Mouse (Mus musculus) forebrain, embryonic 10.5 days (tissue): ENCODE results near the gene Orm3. TPM values are rescaled to one million over a fixed set of nuclear protein-coding genes. Genes with fewer than 3 reads are reported as not detected.
"Not testable (repeated sequence)": the region's sequence is repeated elsewhere in the genome, so short reads cannot be mapped to it uniquely, and the experiment has no call there.

Experiments
- DNase-seq: peaks from one replicate; pipeline ENCODE4 v3.0.0-alpha.2; 2017; ENCODE audit warnings: low spot score; ENCODE audit errors: extremely low spot score
- H3K27ac ChIP-seq: fragments of 300-500 bp; sonication (generic); 2 replicates; pipeline ENCODE4 v1.5.1; 2016; ENCODE audit warnings: mild to moderate bottlenecking
- H3K27me3 ChIP-seq: fragments of 300-500 bp; sonication (generic); 2 replicates; pipeline ENCODE4 v1.6.1; 2016; ENCODE audit warnings: mild to moderate bottlenecking; ENCODE audit not compliant: poor library complexity, severe bottlenecking
- H3K36me3 ChIP-seq: fragments of 300-500 bp; sonication (generic); replicated peaks from 2 replicates; pipeline ENCODE4 v1.6.1; 2016; ENCODE audit warnings: mild to moderate bottlenecking, moderate library complexity
- H3K4me1 ChIP-seq: fragments of 300-500 bp; sonication (generic); 2 replicates; pipeline ENCODE4 v1.6.1; 2016
- H3K4me3 ChIP-seq: fragments of 300-500 bp; sonication (generic); 2 replicates; pipeline ENCODE4 v1.5.1; 2016; ENCODE audit warnings: mild to moderate bottlenecking, moderate library complexity
- H3K9me3 ChIP-seq: fragments of 300-500 bp; sonication (generic); 2 replicates; pipeline ENCODE4 v1.6.1; 2016; ENCODE audit warnings: mild to moderate bottlenecking, moderate library complexity
- WGBS: fragments of 180-500 bp; shearing (Covaris S2); methylation state at CpG from one replicate; pipeline ENCODE4 v1.1.7; 2016; 5-methylcytosine and 5-hydroxymethylcytosine counted together
- polyA plus RNA-seq: library from polyadenylated mRNA; unstranded; fragments of >200 nt; fragmentation: Nextera tagmentation; extraction: Ambion mirVana; gene quantifications from 2 replicates; pipeline ENCODE4 v1.2.1, GENCODE M21; 2016

Orm3 gene
- not detected in 2 replicates for polyA plus RNA-seq

DNA sequence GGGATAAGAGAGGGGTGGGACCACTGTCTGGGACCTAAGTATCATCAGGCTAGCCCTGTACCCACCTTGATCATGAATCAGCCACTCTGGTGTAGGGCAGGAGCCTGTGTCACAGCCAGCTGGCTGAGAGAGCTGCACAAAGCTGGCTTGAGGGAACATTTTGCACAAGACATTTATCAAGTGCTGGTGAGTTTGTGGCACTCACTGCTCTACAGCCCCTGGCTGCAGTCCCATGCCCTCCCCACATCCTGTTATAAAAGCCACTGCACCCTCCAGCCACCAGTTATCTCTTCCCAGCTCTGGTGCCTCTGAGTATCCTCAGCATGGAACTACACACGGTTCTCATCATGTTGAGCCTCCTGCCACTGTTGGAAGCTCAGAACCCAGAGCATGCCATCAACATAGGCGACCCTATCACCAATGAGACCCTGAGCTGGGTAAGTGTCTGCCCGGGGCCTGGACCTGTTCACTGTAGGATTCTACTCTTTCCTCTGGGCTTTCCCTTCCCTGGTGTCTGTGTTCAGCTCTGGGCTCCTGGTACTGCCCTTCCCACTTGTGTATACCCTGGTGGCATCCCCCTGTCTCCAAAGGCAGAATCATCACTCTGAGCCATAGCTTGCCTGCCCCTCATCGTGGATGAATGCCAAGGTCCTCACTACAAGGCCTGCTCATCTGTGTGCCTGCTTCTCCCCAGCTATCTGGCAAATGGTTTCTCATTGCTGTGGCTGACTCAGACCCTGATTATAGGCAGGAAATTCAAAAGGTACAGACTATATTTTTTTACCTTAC lies at the start of gene Orm3:
TSS of gene Orm3 (plus strand) at position 286 of the 789 bp plus-strand sequence.
- Histone ChIP-seq H3K27ac (no peak within 1 kb of the TSS), H3K27me3 (no peaks in the 10 kb centered on the region), H3K36me3 (no peaks in the 10 kb centered on the region), H3K4me3 (no peak within 1 kb of the TSS), H3K4me1 (no peaks in the 10 kb centered on the region), H3K9me3 (no peaks in the 10 kb centered on the region)
- no peak for DNase-seq
- WGBS, result 79% methylated on average over 4 of the region's 4 CpGs

DNA sequence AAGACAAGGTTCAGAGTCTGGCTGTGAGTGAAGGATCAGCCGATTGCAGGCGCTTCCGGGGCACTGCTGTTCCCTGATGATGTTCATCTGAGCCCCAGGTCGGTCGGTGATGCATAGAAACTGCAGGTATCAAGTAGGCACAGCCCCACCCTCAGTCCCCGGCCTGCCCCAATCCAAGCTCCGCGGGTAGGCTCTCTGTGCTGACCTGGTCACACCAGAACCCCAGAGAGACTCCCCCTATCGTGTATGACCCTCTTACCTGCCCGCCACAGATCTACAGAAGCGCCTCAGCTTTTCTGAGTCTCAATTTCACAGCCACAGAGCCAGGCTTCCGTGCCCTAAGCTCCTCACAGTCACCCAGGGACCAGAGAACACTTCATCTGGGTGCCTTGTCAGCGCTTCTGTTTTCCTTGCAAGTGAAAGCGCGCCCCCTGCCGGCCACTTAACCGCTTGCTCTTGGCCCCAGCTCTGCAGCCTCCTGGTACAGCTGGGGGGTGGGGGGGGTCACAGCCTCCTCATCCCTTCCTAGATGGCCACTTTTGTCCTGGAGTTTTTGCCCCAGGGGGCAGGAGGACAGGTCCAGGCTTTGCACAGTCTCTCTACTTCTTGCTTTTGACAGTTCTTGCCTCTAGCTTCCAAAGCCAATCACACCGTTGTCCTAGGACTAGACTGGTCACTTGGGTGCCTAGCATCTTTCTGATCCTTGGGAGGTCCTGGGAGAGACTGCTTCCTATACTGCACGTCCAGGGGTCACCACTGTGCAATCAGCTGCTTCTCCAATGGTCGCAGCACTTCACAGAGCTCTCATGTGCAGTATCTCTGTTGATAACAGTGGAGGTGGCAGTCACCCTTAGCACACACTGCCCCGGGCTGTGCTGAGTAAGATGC lies 48.5 kb upstream of the Orm3 start:
- Histone ChIP-seq H3K36me3 (no peaks in the 10 kb centered on the region), H3K4me1 (peaks cover 2% of the 10 kb centered on the region; the same call in 1 of the 2 replicates), H3K9me3 (no peaks in the 10 kb centered on the region), H3K27me3 (no peaks in the 10 kb centered on the region), H3K4me3 (no peak overlapping the region), H3K27ac (no peak overlapping the region)
- DNase-seq, result peak; percentile 83
- WGBS, result 31% methylated on average over 21 of the region's 21 CpGs

DNA sequence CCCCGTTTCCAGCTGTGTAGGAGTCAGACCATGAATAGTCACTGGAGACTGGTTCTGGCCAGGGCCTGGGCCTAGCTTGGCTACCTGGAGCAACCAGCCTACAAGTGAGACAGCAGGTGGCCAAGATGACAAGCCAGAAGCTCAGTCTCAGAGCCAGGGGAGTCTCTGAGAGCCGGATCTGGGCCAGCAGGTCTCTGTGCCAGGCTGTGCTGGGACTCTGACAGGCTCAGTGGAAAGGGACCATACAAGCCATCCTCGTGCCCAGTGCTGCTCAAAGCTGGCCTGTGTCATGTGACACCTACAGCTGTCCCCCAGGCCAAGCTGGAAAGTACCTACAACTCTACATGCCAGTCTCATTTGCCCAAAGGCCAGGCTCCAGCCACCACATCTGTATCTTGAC lies 47.6 kb upstream of the Orm3 start:
- 78% methylated on average over 3 of the region's 3 CpGs for WGBS

DNA sequence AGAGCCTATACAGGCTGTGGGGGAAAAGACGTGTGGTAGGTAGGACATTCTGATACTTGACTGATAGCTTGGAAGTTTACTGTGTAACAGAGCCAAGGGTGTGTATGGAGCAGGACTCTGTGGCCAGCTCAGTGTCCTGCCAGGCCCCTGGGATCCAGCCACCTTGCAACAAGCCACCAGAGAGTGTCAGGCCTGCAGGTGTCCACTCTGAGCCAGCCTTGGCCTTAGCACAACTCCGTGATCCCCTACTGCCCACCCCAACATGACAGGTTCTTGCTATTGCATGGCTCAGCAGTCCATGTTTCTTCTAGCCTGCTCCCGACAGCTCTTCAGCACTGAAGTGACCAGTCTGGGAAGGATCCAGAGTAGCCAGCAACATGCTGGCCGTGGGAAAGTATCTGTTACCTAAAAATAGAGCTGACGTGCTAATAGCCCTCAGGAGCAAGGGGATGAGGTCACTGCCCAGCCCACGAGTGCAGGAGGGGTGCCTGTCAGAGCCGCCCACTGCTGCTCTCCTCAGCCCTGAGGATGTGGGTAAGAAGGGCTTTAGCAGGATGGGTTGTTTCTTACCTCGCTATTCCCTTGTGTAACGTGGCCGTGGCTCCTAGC lies 45.6 kb upstream of the Orm3 start:
- no peak overlapping the region for H3K4me3 ChIP-seq
- H3K27ac ChIP-seq, result no peak overlapping the region
- 75% methylated on average over 10 of the region's 10 CpGs for WGBS
- no peaks in the 10 kb centered on the region for H3K36me3 ChIP-seq
- no peak for DNase-seq
- H3K4me1 ChIP-seq, result peaks cover 2% of the 10 kb centered on the region; the same call in 1 of the 2 replicates
- no peaks in the 10 kb centered on the region for H3K9me3 ChIP-seq
- no peaks in the 10 kb centered on the region for H3K27me3 ChIP-seq

More for the DNA sequence above, 47.6 kb upstream of the Orm3 start:
- H3K36me3 ChIP-seq, result no peaks in the 10 kb centered on the region
- no peaks in the 10 kb centered on the region for H3K9me3 ChIP-seq
- DNase-seq, result no peak
- peaks cover 2% of the 10 kb centered on the region; the same call in 1 of the 2 replicates for H3K4me1 ChIP-seq
- H3K27ac ChIP-seq, result no peak overlapping the region
- H3K4me3 ChIP-seq, result no peak overlapping the region
- H3K27me3 ChIP-seq, result no peaks in the 10 kb centered on the region

DNA sequence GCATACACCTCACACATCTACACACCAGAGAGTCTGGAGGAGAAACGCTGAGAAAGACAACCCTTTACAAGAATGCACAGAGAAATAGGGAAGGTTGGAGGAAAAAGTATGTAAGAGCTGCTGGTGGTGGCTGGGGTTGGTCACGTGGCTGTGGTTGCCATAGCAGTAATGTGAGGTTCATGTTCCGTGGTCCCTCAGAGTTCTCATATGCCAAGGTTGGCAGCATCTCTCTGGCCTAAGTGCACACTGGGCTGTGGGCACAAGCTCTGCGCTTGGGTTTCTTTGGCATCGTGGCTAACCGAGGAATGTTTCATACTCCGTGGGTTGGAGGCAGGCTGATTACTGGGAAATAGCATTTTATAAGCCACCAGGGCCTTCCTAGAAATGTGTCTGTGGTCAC lies 44.5 kb upstream of the Orm3 start:
- Histone ChIP-seq H3K4me1 (peaks cover 2% of the 10 kb centered on the region; the same call in 1 of the 2 replicates), H3K27me3 (no peaks in the 10 kb centered on the region), H3K4me3 (no peak overlapping the region), H3K9me3 (no peaks in the 10 kb centered on the region), H3K27ac (no peak overlapping the region), H3K36me3 (0 out of 2 replicates have a peak, but pooled peaks cover 2% of the 10 kb centered on the region)
- no peak for DNase-seq
- 94% methylated on average over 7 of the region's 7 CpGs for WGBS

DNA sequence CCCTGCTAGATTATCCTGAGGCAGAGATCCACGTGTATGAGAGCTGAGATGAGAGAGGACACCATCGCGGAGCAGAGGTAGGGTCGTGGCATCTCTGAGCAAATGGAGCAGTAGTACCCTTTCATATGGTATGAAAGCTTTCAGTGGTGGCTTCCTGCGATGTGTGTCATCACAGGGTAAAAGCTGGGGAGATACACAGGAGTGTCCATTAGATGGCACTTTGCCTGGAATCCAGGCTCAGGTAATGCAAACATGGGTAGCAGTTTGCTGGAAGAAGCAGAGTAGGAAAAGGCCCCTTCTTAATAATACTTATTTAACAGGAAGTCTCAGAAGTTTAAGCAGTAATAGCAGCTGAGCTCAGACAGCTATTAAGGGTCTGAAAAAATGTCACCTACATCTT lies 41.9 kb upstream of the Orm3 start:
- no peaks in the 10 kb centered on the region for H3K27me3 ChIP-seq
- H3K4me1 ChIP-seq, result no peaks in the 10 kb centered on the region
- 0 out of 2 replicates have a peak, but pooled peaks cover 5% of the 10 kb centered on the region for H3K36me3 ChIP-seq
- H3K9me3 ChIP-seq, result no peaks in the 10 kb centered on the region
- no peak for DNase-seq
- H3K4me3 ChIP-seq, result no peak overlapping the region
- H3K27ac ChIP-seq, result no peak overlapping the region
- 73% methylated on average over 5 of the region's 5 CpGs for WGBS

DNA sequence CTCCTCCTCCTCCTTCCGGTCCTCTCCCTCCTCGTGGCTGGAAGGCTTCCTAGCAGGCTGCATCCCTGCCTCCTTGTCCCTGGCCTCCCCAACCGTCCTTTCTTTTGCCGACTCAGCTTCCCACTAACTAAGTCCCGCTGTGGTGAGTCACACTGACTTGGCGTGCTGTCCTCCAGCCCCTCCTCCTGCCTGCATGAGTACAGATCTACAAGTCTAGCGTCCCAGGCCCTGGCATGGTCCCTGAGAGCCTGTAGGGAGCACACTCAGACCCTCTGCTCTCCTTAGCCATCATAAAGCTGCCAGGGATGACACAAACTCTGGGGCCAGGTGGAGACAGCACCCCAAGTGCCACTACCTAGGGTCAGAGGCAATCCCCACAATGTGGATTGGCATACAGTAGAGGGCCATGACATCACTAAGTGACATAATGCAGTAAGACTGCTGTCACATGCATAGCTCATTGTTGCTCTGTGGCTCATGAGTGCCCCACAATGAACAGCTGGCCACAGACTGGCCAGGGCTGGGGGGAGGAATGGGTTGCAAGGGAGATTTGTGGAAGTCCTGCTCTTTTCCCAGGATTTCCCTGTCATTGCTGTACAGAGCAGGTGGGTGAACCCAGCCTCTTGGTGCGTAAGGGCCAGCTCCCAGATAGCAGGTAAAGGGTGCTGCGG lies 39.8 kb upstream of the Orm3 start:
- Histone ChIP-seq H3K9me3 (no peaks in the 10 kb centered on the region), H3K36me3 (peaks cover 6% of the 10 kb centered on the region), H3K4me3 (no peak overlapping the region), H3K27ac (no peak overlapping the region), H3K27me3 (no peaks in the 10 kb centered on the region), H3K4me1 (no peaks in the 10 kb centered on the region)
- WGBS, result 80% methylated on average over 9 of the region's 9 CpGs
- no peak for DNase-seq

DNA sequence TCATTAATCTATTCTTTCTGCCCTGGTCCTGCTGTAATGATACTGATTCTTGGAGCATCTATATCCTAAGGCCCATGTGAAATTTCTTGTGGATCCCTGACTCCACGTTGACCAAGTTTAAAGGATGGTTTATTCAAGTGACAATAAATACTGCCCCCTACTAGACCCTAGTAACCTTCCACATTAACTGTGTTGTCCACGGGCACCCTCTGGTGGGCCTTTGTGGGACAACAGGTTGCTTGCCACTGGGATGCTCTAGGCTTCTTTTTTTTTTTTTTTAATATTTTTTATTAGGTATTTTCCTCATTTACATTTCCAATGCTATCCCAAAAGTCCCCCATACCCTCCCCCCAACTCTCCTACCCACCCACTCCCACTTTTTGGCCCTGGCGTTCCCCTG lies 36.4 kb upstream of the Orm3 start:
- H3K27ac ChIP-seq, H3K9me3 ChIP-seq, H3K27me3 ChIP-seq, DNase-seq, H3K4me3 ChIP-seq, H3K4me1 ChIP-seq: not testable (repeated sequence)
- H3K36me3 ChIP-seq, result peaks cover 35% of the 10 kb centered on the region
- WGBS, result 31% methylated on average over 3 of the region's 3 CpGs

DNA sequence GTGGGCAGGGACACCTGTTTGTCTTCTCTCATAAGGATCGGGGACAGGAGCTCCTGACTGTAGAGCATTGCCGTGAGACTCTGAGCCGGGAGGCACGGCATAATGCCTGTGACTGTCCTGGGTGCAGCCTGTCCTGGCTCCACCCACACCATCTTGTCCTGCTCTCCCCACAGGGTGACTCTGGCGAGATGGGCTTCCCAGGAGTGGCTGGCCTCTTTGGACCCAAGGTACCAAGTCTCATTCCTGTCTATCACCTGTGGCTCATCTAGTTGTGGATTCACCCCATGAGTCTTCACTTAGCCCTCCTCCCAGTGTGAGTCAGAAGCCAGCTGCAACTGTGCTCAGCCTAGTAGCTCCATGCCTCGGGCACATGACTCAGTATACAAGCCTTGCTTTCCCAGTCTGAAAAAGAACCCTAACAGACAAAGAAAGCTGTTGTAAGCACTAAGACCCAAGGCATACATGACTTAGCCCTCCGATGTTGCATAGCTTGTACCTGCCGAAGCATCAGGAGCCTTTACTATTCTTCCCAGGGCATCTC lies 32.6 kb upstream of the Orm3 start:
- H3K4me1 ChIP-seq, result no peaks in the 10 kb centered on the region
- DNase-seq, result no peak
- H3K4me3 ChIP-seq, result no peak overlapping the region
- H3K27me3 ChIP-seq, result no peaks in the 10 kb centered on the region
- 83% methylated on average over 8 of the region's 8 CpGs for WGBS
- no peak overlapping the region for H3K27ac ChIP-seq
- H3K9me3 ChIP-seq, result no peaks in the 10 kb centered on the region
- H3K36me3 ChIP-seq, result peaks cover 33% of the 10 kb centered on the region

DNA sequence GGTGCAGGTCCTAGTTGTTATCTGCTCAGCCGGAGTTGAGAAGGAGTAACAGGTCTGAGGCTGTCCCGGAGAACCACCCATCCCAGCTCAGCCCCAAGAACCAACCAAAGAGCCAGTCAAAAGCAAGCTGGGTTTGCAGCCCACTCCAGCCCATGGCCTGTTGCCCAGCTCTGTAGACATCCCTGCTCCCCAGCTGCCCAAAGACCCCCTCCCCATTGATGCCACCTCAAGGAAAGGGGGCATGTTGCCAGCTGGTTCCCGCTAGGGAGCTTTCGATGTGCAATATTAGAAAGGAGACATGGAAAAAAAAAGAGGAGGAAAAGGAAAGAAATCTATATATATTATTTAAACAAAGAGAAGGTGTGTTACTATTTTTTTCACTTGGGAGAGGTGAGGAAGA lies 22.6 kb upstream of the Orm3 start:
- H3K27me3 ChIP-seq, result no peaks in the 10 kb centered on the region
- H3K27ac ChIP-seq, result no peak overlapping the region
- H3K9me3 ChIP-seq, result no peaks in the 10 kb centered on the region
- H3K36me3 ChIP-seq, result peaks cover 24% of the 10 kb centered on the region
- no peak for DNase-seq
- no peak overlapping the region for H3K4me3 ChIP-seq
- 95% methylated on average over 4 of the region's 4 CpGs for WGBS
- peaks cover 5% of the 10 kb centered on the region; the same call in 1 of the 2 replicates for H3K4me1 ChIP-seq

DNA sequence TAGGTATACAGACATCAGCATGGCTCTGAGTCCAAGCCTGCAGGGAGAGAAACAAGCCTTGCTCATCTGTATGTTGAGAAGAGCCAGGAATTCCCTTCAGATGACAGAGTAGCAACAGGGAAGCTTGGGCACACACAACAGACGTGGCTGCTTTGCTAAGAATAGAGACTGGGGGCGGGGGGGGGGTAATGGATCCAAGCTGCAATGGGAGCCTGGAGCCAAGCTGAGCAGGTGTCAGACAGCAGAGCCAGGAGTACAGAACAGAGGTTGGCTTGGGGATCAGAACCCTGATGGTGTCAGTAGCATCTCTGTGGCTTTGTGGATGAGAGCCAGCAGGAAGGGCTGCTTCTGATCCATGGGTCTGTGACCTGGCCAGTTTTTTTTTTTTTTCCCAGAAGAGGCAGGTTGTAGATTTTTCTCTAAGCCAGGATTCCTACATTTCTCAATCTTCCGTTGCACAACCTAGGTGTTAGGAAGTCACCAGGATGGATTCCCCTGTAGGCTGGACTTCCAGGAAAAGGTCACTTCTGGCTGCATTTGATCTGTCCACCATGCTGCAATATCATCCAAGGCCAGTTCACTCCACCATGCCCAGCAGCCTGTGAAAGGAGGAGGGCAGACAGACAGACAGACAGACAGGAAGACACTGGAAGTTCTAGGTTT lies 17.4 kb upstream of the Orm3 start:
- H3K36me3 ChIP-seq, result no peaks in the 10 kb centered on the region
- no peaks in the 10 kb centered on the region for H3K4me1 ChIP-seq
- H3K4me3 ChIP-seq, result no peak overlapping the region
- H3K27me3 ChIP-seq, result no peaks in the 10 kb centered on the region
- no peak overlapping the region for H3K27ac ChIP-seq
- no peak for DNase-seq
- no peaks in the 10 kb centered on the region for H3K9me3 ChIP-seq
- 80% methylated on average over 3 of the region's 3 CpGs for WGBS

DNA sequence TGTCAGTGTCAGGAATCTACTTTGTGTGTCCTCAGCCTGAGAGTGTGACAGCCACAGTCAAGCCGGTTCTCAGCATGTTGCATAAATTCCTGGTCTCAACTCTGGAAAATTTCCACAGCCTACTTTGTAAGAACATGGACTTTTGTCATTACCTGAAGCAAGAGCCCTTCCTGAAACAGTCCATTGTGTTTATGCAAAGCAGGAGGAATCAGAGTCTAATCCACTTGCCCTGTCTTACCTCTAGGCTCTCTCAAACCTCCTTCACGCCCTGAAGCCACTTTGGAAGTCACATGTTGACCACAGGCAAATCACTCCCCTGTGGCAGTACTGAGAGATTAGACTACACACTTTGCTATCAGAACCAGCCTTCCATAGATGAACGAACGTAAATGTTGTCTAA lies 13.5 kb upstream of the Orm3 start:
- no peaks in the 10 kb centered on the region for H3K36me3 ChIP-seq
- H3K9me3 ChIP-seq, result no peaks in the 10 kb centered on the region
- no peaks in the 10 kb centered on the region for H3K4me1 ChIP-seq
- H3K4me3 ChIP-seq, result no peak overlapping the region
- H3K27me3 ChIP-seq, result no peaks in the 10 kb centered on the region
- 73% methylated on average over 4 of the region's 4 CpGs for WGBS
- H3K27ac ChIP-seq, result no peak overlapping the region
- DNase-seq, result no peak
